Mouse (Mus musculus) heart, postnatal 0 days (tissue): ENCODE measurements around the gene Kansl3.

Experiments used
- CTCF ChIP-seq: IDR thresholded peaks from 2 replicates; pipeline ENCODE4 v1.5.1; 2016; ENCODE audit warnings: antibody characterized with exemption, control low read depth, low read depth
- EP300 ChIP-seq: IDR thresholded peaks from 2 replicates; pipeline ENCODE4 v1.6.1; 2016; ENCODE audit warnings: antibody characterized with exemption, low read depth

GRCm38 (mm10) chr1:36397041-36397440 lies 28.1 kb upstream of the Kansl3 start:
- TF ChIP-seq CTCF (no peak), EP300 (no peak)
